Mouse (Mus musculus) neural tube, embryonic 11.5 days (tissue): ENCODE measurements around the gene Smap2. TPM values are rescaled to one million over a fixed set of nuclear protein-coding genes. Genes with fewer than 3 reads are reported as not detected.

Experiments used
- ATAC-seq: fragments of 200-750 bp; cut with Nextera tagmentation; 2 replicates; pipeline ENCODE4 v1.8.0; 2017; ENCODE audit warnings: moderate number of reproducible peaks, mild to moderate bottlenecking, moderate TSS enrichment, moderate library complexity; ENCODE audit not compliant: insufficient read depth, low FRiP score, low TSS enrichment
- DNase-seq: peaks from one replicate; pipeline ENCODE4 v3.0.0-alpha.2; 2015; ENCODE audit warnings: low spot score
- H3K27ac ChIP-seq: fragments of 300-500 bp; sonication (generic); 2 replicates; pipeline ENCODE4 v1.5.1; 2014; ENCODE audit warnings: low read depth, mild to moderate bottlenecking, low read length
- H3K27me3 ChIP-seq: fragments of 300-500 bp; sonication (generic); 2 replicates; pipeline ENCODE4 v1.6.1; 2014; ENCODE audit warnings: mild to moderate bottlenecking, low read length, mixed read lengths; ENCODE audit not compliant: control insufficient read depth, insufficient read depth
- H3K36me3 ChIP-seq: fragments of 300-500 bp; sonication (generic); 2 replicates; pipeline ENCODE4 v1.6.1; 2014; ENCODE audit warnings: mild to moderate bottlenecking, low read length, moderate library complexity, mixed read lengths; ENCODE audit not compliant: control insufficient read depth, insufficient read depth
- H3K4me1 ChIP-seq: fragments of 300-500 bp; sonication (generic); 2 replicates; pipeline ENCODE4 v1.6.1; 2014; ENCODE audit warnings: low read length, mixed read lengths; ENCODE audit not compliant: control insufficient read depth, insufficient read depth
- H3K4me2 ChIP-seq: fragments of 300-500 bp; sonication (generic); 2 replicates; pipeline ENCODE4 v1.6.1; 2014; ENCODE audit warnings: low read depth, mild to moderate bottlenecking, moderate library complexity
- H3K4me3 ChIP-seq: fragments of 300-500 bp; sonication (generic); 2 replicates; pipeline ENCODE4 v1.5.1; 2014; ENCODE audit warnings: low read depth, low read length
- H3K9ac ChIP-seq: fragments of 300-500 bp; sonication (generic); 2 replicates; pipeline ENCODE4 v1.6.1; 2014; ENCODE audit warnings: mild to moderate bottlenecking, low read length
- H3K9me3 ChIP-seq: fragments of 300-500 bp; sonication (generic); 2 replicates; pipeline ENCODE4 v1.6.1; 2016; ENCODE audit warnings: low read length; ENCODE audit not compliant: control insufficient read depth
- WGBS: fragments of 180-500 bp; shearing (Covaris S2); extraction: QIAGEN DNeasy Blood & Tissue Kit; methylation state at CpG from one replicate; pipeline ENCODE4 v1.1.7; 2014; 5-methylcytosine and 5-hydroxymethylcytosine counted together
- polyA plus RNA-seq: library from polyadenylated mRNA; unstranded; fragments of >200 nt; fragmentation: Nextera tagmentation; extraction: Ambion mirVana; gene quantifications from 2 replicates; pipeline ENCODE4 v1.2.1, GENCODE M21; 2014

The Smap2 gene
- polyA plus RNA-seq, 1 experiment from 2014 or later = 24.7 TPM

DNA sequence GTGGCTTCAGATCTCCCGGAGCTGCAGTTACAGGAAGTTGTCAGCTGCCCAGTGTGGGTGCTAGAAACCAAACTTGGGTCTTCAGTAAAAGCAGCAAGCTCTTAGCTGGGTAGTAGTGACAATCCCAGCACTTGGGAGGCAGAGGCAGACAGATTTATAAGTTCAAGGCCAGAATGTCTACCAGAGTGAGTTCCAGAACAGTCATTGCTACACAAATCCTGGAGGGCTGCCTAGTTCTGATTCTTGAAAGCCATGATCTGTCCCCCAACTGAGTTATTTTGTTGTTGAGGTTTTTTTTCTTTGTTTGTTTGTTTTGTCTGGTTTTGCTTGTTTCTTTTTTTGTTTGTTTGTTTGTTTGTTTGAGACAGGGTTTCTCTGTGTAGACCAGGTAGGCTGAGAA, 11.1 kb upstream of the Smap2 start:
- H3K9me3 ChIP-seq = no peaks in the 10 kb centered on the region
- no peak for ATAC-seq
- no peaks in the 10 kb centered on the region for H3K36me3 ChIP-seq
- no peak overlapping the region for H3K4me3 ChIP-seq
- H3K27ac ChIP-seq = no peak overlapping the region
- no peak for DNase-seq
- H3K27me3 ChIP-seq = no peaks in the 10 kb centered on the region
- no peak overlapping the region for H3K4me2 ChIP-seq
- WGBS = 77% methylated on average over 1 of the region's 1 CpGs
- no peaks in the 10 kb centered on the region for H3K4me1 ChIP-seq
- H3K9ac ChIP-seq = no peak overlapping the region

DNA sequence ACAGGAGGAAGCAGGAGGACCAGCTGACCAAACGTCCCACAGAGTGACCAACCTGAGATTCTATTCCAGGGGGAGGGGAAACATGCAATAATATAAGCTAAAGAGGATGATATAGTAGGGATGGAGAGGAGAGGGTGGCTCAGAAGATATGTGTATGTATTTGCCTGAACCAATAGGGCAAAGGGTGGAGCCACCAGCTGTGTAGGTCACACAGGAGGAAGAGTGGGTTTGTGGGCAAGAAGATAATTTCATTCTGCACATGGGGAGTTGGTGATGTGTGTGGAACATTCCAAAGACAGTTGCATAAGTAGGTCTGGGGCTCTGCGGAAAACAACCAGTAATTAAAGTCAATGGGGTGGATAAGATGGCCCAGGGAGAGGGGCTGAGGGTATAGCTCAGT, 8.6 kb upstream of the Smap2 start:
- Histone ChIP-seq H3K36me3 (no peaks in the 10 kb centered on the region), H3K27me3 (no peaks in the 10 kb centered on the region), H3K4me2 (no peak overlapping the region), H3K4me1 (no peaks in the 10 kb centered on the region), H3K4me3 (no peak overlapping the region), H3K9ac (no peak overlapping the region), H3K27ac (no peak overlapping the region), H3K9me3 (no peaks in the 10 kb centered on the region)
- ATAC-seq (no peak), DNase-seq (no peak)
- WGBS = 69% methylated on average over 2 of the region's 2 CpGs

DNA sequence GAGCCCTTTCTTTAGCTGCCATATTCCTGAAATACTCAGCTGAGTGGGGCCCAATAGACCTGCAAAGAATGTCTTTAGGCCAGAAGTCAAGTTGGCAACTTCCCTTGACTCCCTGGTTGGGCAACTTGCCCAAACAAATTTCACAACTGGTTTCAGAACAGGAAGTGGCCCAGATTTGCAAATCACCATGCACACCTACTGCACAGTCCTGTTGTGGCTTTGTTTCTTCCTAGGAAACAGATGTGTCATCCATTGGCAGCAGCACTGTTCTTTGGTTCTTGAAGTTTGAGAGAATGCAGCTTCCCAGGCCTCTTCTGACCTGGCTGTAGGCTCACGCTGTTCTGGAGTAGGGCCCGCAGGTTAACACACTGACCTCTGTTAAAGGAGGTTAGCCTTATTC, 6.9 kb upstream of the Smap2 start:
- DNase-seq (no peak), ATAC-seq (no peak)
- Histone ChIP-seq H3K27me3 (no peaks in the 10 kb centered on the region), H3K4me2 (no peak overlapping the region), H3K27ac (no peak overlapping the region), H3K4me1 (no peaks in the 10 kb centered on the region), H3K4me3 (no peak overlapping the region), H3K9me3 (no peaks in the 10 kb centered on the region), H3K9ac (no peak overlapping the region), H3K36me3 (no peaks in the 10 kb centered on the region)
- WGBS = 86% methylated on average over 2 of the region's 2 CpGs

DNA sequence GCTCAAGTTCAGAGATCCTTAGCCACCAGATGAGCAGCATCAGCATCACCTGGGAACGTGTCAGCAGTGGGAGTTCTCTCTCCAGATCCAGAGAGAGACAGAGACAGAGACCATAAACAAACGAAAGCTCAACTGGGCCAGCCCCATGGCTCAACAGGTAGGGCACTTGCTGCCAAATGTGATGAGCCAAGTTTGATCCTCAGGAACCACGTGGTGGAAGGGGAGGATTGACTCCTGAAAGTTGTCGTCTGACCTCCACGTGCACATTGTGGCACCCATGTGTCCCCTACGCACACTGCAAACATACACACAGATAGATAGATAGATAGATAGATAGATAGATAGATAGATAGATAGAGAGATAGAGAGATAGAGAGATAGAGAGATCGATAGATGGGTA, 6.4 kb upstream of the Smap2 start:
- no peaks in the 10 kb centered on the region for H3K27me3 ChIP-seq
- 85% methylated on average over 7 of the region's 7 CpGs for WGBS
- H3K4me1 ChIP-seq = no peaks in the 10 kb centered on the region
- no peak overlapping the region for H3K27ac ChIP-seq
- no peak overlapping the region for H3K4me3 ChIP-seq
- no peaks in the 10 kb centered on the region for H3K9me3 ChIP-seq
- ATAC-seq = no peak
- no peak for DNase-seq
- no peak overlapping the region for H3K4me2 ChIP-seq
- H3K36me3 ChIP-seq = no peaks in the 10 kb centered on the region
- no peak overlapping the region for H3K9ac ChIP-seq

DNA sequence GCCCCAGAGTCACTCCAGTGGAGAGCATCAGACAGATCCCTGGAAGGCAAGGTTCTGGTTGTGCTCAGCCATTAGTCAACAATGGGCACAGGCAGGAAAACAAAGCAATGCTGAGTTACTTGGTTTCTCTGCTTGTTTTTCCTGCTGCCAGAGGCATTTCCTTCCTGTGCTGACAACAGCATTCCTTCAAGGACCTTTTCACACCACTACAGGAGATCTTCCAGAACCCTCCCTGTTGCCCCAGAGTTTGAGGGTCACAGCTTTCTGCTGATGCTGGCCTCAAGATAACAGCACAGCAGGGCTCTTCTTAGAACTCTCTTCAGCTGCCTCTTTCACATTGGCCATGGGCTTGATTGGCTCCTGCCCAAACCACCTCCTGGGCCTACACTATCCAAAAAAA, 4.9 kb upstream of the Smap2 start:
- Histone ChIP-seq H3K36me3 (no peaks in the 10 kb centered on the region), H3K9me3 (no peaks in the 10 kb centered on the region), H3K27ac (no peak overlapping the region), H3K4me2 (no peak overlapping the region), H3K4me3 (no peak overlapping the region), H3K9ac (no peak overlapping the region), H3K4me1 (0 out of 2 replicates have a peak, but pooled peaks cover 2% of the 10 kb centered on the region), H3K27me3 (no peaks in the 10 kb centered on the region)
- DNase-seq (no peak), ATAC-seq (no peak)

DNA sequence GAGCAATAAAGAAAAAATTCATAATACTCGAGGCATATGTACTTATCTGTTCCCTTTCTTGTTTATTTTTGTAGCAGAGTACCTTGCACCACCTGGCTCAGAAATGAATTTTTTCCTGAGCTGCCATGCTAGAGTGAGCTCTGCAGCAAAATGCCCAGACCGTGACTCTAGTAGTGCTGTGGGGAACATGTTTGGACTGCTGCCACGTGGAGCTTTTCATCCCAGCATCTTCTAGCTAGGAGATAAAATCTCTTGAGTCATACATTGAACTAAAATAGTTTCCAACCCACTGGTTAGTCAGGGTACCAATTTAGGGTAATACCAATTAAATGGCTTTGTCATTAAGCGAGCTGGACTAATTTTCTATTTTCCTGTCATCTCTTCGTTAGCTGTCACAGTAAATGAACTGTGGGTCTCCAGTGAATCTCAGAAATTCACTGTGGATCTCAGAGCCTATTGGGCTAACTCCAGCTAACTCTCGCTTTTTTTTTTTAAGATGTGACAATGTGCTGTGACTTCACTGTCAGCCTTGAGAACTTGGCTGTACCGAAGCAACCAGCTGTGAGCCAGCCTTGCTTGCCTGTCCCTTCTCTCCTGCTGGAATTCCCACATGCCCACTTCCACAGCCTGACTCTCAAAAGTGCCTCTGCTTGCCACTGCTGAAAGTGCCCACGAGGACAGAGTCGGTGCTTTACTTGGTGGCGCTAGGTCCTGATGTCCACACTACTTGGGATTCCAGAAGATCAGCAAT, 3.2 kb upstream of the Smap2 start:
- Histone ChIP-seq H3K9ac (no peak overlapping the region), H3K4me1 (peaks cover 7% of the 10 kb centered on the region), H3K27me3 (no peaks in the 10 kb centered on the region), H3K4me2 (no peak overlapping the region), H3K9me3 (no peaks in the 10 kb centered on the region), H3K27ac (no peak overlapping the region), H3K36me3 (no peaks in the 10 kb centered on the region), H3K4me3 (no peak overlapping the region)
- ATAC-seq (no peak), DNase-seq (no peak)
- WGBS = 85% methylated on average over 10 of the region's 10 CpGs

DNA sequence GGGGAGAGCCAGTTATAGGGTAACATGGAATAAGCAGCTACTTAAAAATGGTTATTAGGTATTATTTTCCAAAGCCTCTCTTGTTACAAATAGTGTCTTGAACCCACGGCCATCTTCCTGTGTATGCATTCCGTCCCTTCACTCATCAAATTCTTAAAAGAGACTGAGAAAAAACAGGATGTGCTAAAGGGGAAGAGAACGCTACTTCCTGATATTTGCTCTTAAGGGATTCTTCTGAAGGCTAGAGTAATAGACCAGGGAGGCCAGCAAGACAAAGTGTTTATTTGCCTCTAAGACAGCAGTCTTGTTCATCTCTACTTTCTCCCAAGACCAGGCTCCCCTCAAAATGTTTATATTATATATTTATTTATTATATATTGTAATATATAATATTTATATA, 1.2 kb upstream of the Smap2 start:
- no peak for ATAC-seq
- Histone ChIP-seq H3K4me2 (no peak overlapping the region), H3K9me3 (no peaks in the 10 kb centered on the region), H3K4me3 (no peak overlapping the region), H3K27ac (no peak overlapping the region), H3K36me3 (no peaks in the 10 kb centered on the region), H3K27me3 (no peaks in the 10 kb centered on the region), H3K4me1 (peaks cover 7% of the 10 kb centered on the region), H3K9ac (no peak overlapping the region)
- DNase-seq = no peak
- 92% methylated on average over 3 of the region's 3 CpGs for WGBS

DNA sequence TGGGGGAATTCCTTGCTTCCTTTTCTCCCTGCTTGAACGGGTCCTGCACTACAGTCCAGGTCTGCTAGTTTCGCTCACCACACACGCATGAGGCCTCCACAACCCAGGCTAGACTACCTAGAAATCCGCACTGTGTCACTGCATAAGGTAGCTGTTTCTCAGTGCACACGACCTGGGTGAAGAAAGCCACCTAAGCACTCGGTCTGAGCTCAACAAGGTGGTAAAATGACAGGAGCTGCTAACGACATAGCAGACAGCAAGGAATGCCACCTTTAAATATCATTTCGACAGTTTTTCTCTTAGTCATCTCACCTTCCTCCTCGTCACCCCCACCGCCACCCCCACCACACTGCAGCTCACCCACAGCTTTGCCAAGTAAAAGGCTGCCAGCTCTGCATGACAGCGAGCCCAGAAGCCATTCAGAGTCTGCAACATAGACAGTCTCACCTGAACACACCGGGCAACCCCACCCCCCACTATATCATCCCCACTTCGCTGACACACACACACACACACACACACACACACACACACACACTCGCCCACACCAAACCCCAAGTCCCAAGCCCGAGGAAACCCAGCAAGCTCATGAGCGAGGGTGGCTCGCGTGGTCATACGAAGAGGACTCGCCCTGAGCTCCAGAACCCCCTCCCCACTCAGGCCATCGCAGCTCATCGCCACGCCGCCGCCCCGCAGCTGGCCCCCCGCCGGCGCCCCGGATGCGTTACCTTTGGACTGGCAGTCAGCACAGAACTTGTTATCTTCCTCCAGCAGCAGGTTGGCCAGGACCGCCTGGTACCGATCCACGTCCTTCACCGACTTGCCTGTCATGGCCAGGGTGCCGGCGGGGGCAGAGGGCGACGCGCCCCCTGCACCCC, 787 bp downstream of the Smap2 start:
- Histone ChIP-seq H3K9me3 (no peaks in the 10 kb centered on the region), H3K27ac (peak overlapping the region; percentile 79), H3K4me3 (peak overlapping the region; percentile 91), H3K36me3 (no peaks in the 10 kb centered on the region), H3K9ac (peak overlapping the region; percentile 82), H3K4me2 (peak overlapping the region; percentile 94), H3K4me1 (peaks cover 7% of the 10 kb centered on the region), H3K27me3 (no peaks in the 10 kb centered on the region)
- peak; percentile 48 for ATAC-seq
- DNase-seq = no peak
- 7% methylated on average over 37 of the region's 40 CpGs for WGBS

DNA sequence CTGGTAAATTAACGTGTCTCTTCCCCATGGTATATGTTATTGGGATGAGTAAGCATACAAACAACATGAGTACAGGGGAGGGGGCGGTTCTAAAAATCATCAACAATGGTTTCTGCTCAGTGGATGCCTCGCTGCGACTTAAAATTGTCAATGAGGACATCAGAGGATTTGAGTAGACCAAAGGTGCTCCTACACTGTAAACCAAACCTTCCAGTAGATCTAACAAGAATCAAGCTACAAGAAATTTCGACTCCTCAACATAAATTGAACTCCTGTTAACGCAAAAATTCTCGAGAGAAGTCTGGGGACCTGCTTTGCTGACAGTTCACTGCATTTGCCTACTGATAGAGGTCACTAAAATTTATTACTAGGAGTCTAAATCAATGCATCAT, 1.8 kb downstream of the Smap2 start:
- peaks cover 7% of the 10 kb centered on the region for H3K4me1 ChIP-seq
- H3K27ac ChIP-seq = no peak overlapping the region
- ATAC-seq (no peak), DNase-seq (no peak)
- no peak overlapping the region for H3K9ac ChIP-seq
- no peak overlapping the region for H3K4me3 ChIP-seq
- H3K27me3 ChIP-seq = no peaks in the 10 kb centered on the region
- H3K4me2 ChIP-seq = no peak overlapping the region
- no peaks in the 10 kb centered on the region for H3K36me3 ChIP-seq
- H3K9me3 ChIP-seq = no peaks in the 10 kb centered on the region
- WGBS = 76% methylated on average over 7 of the region's 7 CpGs
